Mouse (Mus musculus): Measurements from ENCODE around the gene Igdcc4.

DNA sequence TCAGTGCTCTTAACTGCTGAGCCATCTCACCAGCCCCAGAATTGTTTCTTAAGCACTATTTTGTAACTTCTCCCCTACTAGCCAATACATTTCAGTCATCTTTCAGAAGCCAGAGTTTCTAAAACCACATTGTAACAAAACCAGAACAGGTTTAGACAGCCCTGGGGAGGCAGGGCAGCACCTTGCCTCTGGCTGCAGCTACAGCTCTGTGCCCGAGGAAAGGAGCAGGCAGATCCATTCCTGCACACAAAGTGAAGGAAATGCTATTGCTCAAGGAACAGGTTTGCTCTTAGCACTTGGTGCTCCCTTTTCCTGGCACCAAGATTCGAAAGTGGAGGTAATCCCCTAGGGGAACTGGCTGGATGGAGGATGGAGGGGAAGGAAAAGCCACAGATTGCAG lies 16.2 kb downstream of the Igdcc4 start:
- TF ChIP-seq POLR2A (IDR thresholded peaks at IDR 0.05; ENCODE audit: insufficient read depth, low read depth, low read length), result no peak
- no peak for TF ChIP-seq CTCF (IDR thresholded peaks at IDR 0.05; ENCODE audit: insufficient read depth, low read depth, low read length)
